Mouse (Mus musculus) 3T3-L1 (cell line): ENCODE measurements around the gene B9d2.

Experiments used
- DNase-seq: peaks from one replicate; pipeline ENCODE4 v3.0.0-alpha.2; 2015; ENCODE audit warnings: low read depth, low spot score

Gene B9d2

DNA sequence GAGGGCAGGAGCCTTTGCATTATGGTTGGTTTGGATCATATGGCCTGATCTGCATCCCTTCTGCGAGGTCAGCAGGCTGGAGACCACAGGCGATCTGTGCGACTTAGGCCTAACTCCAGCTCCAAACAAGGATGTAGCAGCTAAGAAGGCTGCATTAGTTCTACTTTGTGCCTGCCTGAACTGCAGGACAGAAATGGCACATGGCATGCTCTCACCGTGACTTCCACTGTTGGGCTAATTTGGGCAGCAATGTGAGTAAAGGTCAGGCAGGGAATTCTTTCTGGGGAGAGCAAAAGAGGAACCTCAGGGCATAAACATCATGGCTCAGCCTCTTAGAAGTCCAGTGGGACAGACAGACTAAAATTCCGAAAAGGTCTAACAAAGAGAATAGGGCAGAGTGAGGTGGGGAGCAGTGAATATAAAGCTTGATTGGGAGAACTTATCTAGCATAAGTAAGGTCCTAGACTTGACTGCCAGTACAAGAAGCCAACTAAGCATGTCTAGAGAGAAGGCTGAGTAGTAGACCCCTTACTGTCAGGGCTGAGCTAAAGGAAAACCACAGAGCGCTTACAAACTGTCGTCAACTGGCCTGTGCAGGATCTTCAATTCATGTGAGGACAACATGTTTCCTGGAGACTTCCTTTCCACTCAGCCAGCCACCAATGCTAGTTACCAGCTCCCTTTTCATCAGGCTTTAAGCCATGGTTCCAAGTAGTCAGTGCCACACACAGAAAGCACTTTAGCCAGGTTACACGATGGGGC, 50.9 kb downstream of the B9d2 start:
- no peak for DNase-seq

DNA sequence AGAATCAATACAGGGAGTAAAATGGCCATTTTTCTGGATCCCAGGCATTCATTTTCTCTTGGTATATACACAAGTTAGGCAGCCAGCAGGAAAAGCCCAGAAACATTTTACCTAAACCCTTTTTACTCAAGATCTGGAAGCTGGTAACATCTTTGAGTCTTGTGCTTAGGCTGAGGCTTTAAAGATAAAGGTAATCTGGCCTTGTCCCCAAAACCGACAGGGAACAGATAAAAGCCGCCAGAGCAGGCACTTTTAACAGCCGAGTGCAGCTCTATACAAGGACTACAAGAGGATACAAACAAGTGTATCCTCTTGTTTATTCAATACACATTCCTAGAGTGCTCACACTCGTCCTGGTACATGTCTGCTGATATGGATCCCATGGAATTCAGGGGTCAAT, 54.4 kb downstream of the B9d2 start:
- no peak for DNase-seq
